Mouse (Mus musculus) liver, adult (tissue): Measurements from ENCODE around the gene Arpc5l.

ENCODE experiments used
- GATA4 ChIP-seq: IDR thresholded peaks from 2 replicates; pipeline ENCODE4 v1.6.1; 2014; ENCODE audit warnings: mild to moderate bottlenecking, low read length; ENCODE audit not compliant: insufficient replicate concordance

Arpc5l gene

GRCm38 (mm10) chr2:39011264-39011663 is 6.1 kb downstream of the Arpc5l start:
- no peak for TF ChIP-seq GATA4

GRCm38 (mm10) chr2:39011971-39012370 is 6.8 kb downstream of the Arpc5l start:
- no peak for TF ChIP-seq GATA4

GRCm38 (mm10) chr2:39012768-39013279 is 7.7 kb downstream of the Arpc5l start:
- no peak for TF ChIP-seq GATA4

GRCm38 (mm10) chr2:39016581-39016980 is 11.4 kb downstream of the Arpc5l start:
- TF ChIP-seq GATA4: no peak

GRCm38 (mm10) chr2:39020004-39020403 is 14.9 kb downstream of the Arpc5l start:
- TF ChIP-seq GATA4: no peak

- no peak for TF ChIP-seq GATA4
Measured at GRCm38 (mm10) chr2:39031611-39032010, 26.5 kb downstream of the Arpc5l start.

GRCm38 (mm10) chr2:39040215-39040614 is 35.1 kb downstream of the Arpc5l start:
- TF ChIP-seq GATA4: no peak

GRCm38 (mm10) chr2:39048515-39048914 is 43.4 kb downstream of the Arpc5l start:
- TF ChIP-seq GATA4: no peak

GRCm38 (mm10) chr2:39064687-39065399 is 59.7 kb downstream of the Arpc5l start:
- TF ChIP-seq GATA4: no peak
